Mouse (Mus musculus) myocyte (in vitro differentiated cells): ENCODE measurements around the gene Pim1. TPM values are rescaled to one million over a fixed set of nuclear protein-coding genes. Genes with fewer than 3 reads are reported as not detected.
"Not testable (repeated sequence)": the region's sequence is repeated elsewhere in the genome, so short reads cannot be mapped to it uniquely, and the experiment has no call there.

ENCODE experiments used
- H3K27me3 ChIP-seq: one replicate; pipeline ENCODE4 v1.6.1; 2011; ENCODE audit not compliant: control insufficient read depth, insufficient read depth, insufficient read length
- H3K36me3 ChIP-seq: one replicate; pipeline ENCODE4 v1.6.1; 2011; ENCODE audit not compliant: control insufficient read depth, insufficient read depth
- H3K4me2 ChIP-seq: one replicate; pipeline ENCODE4 v1.6.1; 2011; ENCODE audit warnings: low read depth, control low read depth
- H3K4me3 ChIP-seq: one replicate; pipeline ENCODE4 v1.5.1; 2011; ENCODE audit warnings: mild to moderate bottlenecking, control low read depth, moderate library complexity
- H3K79me2 ChIP-seq: one replicate; pipeline ENCODE4 v1.6.1; 2011; ENCODE audit not compliant: control insufficient read depth, insufficient read depth
- H3ac ChIP-seq: one replicate; pipeline ENCODE4 v1.6.1; 2011; ENCODE audit not compliant: control insufficient read depth, insufficient read length
- CEBPB ChIP-seq: IDR thresholded peaks from 2 replicates; pipeline ENCODE4 v1.6.1; 2011; ENCODE audit warnings: mild to moderate bottlenecking, moderate library complexity; ENCODE audit not compliant: poor library complexity, insufficient read depth, severe bottlenecking
- E2F4 ChIP-seq: IDR thresholded peaks from one replicate; pipeline ENCODE4 v1.6.1; 2011; ENCODE audit warnings: mild to moderate bottlenecking, control low read depth, moderate library complexity; ENCODE audit not compliant: insufficient read depth
- MAX ChIP-seq: IDR thresholded peaks from one replicate; pipeline ENCODE4 v1.6.1; 2011; ENCODE audit warnings: low read depth, mild to moderate bottlenecking, control low read depth
- MYOD1 ChIP-seq, 3 experiments: IDR thresholded peaks; one replicate each; pipeline ENCODE4 v1.6.1; 2011; ENCODE audit warnings: control low read depth in 2 of 3, low read depth in 2 of 3, mild to moderate bottlenecking in 2 of 3, moderate library complexity in 1 of 3; ENCODE audit not compliant: insufficient read length in 2 of 3, control insufficient read depth in 1 of 3
- MYOG ChIP-seq, 3 experiments: IDR thresholded peaks; one replicate each; pipeline ENCODE4 v1.6.1; 2011; ENCODE audit warnings: control low read depth in 2 of 3, low read depth in 2 of 3, mild to moderate bottlenecking in 2 of 3; ENCODE audit not compliant: insufficient read length in 2 of 3, control insufficient read depth in 1 of 3, insufficient read depth in 1 of 3
- POLR2A ChIP-seq: IDR thresholded peaks from one replicate; pipeline ENCODE4 v1.6.1; 2011; ENCODE audit warnings: low read depth, mild to moderate bottlenecking, control low read depth, moderate library complexity; ENCODE audit not compliant: insufficient read length
- POLR2AphosphoS2 ChIP-seq: IDR thresholded peaks from one replicate; pipeline ENCODE4 v1.6.1; 2011; ENCODE audit warnings: low read depth, control low read depth; ENCODE audit not compliant: insufficient read length
- REST ChIP-seq: IDR thresholded peaks from one replicate; pipeline ENCODE4 v1.6.1; 2011; ENCODE audit warnings: mild to moderate bottlenecking, control low read depth, moderate library complexity; ENCODE audit not compliant: insufficient read depth, insufficient read length
- SRF ChIP-seq: IDR thresholded peaks from one replicate; pipeline ENCODE4 v1.6.1; 2011; ENCODE audit warnings: low read depth; ENCODE audit not compliant: control insufficient read depth, insufficient read length
- TCF12 ChIP-seq: IDR thresholded peaks from one replicate; pipeline ENCODE4 v1.6.1; 2011; ENCODE audit warnings: mild to moderate bottlenecking, control low read depth; ENCODE audit not compliant: poor library complexity, insufficient read depth, severe bottlenecking
- TCF3 ChIP-seq: IDR thresholded peaks from one replicate; pipeline ENCODE4 v1.6.1; 2011; ENCODE audit warnings: low read depth, control low read depth; ENCODE audit not compliant: insufficient read length
- USF1 ChIP-seq: IDR thresholded peaks from one replicate; pipeline ENCODE4 v1.6.1; 2011; ENCODE audit warnings: low read depth, mild to moderate bottlenecking, control low read depth, moderate library complexity
- polyA plus RNA-seq: library from polyadenylated mRNA; unstranded; fragments of >200 nt; fragmentation: generic; extraction: Trizol; gene quantifications from one replicate; pipeline ENCODE4 v1.2.1, GENCODE M21; 2012; ENCODE audit warnings: missing spikeins

The Pim1 gene
- polyA plus RNA-seq, 1 experiment, result 16.3 TPM

DNA sequence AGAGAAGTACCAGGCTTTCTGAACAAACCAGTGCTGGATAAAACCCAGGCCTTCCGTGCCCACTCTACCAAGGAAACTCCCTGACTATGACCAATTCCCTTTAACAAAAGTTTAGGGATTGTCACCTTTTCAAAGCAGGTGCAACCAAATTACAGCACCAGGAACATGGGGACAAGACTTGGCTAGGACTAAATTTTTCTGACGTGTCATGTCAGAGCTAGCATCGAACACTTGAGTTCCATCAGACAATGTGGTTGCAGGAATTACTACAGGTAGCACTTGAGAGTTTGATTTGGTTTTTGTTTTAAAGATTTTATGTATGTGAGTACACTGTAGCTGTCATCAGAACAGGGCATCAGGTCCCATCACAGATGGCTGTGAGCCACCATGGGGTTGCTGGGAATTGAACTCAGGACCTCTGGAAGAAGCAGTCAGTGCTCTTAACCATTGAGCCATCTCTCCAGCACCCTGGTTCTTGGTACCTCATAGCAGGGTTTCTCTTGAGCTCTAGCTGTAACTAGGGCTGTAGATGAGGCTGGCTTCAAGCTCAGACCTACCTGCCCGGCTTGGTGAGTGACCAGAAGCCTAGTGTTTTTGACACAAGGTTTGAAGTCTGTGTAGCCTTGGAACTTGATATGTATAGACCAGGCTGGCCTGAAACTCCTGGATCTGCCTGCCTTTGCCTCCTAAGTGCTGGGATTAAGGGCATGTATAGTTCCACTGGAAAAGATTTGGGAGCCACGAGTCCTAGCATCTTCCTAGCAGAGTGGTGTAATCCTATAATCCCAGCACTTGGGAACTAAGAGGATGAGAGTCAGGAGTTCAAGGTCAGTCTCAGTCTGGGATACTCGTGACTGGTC, 5.9 kb downstream of the Pim1 start:
- Histone ChIP-seq H3K79me2 (no peaks in the 10 kb centered on the region), H3K4me3 (no peak overlapping the region)

DNA sequence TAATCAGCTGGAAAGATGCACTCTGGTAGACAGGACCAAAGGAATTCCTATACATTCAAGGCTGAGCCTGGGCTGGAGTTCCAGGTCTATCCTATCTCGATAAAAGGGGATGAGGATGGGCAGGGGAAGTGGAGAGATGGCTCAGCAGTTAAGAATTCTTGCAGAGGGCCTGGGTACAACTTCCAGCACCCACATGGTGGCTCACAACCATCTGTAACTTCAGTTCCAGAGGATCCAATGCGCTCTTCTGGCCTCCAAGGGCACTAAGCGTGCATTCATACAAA, 6.5 kb downstream of the Pim1 start:
- Histone ChIP-seq H3K4me3 (no peak overlapping the region), H3K4me2 (no peak overlapping the region), H3ac (no peak overlapping the region), H3K79me2 (no peaks in the 10 kb centered on the region), H3K27me3 (no peaks in the 10 kb centered on the region), H3K36me3 (peaks cover 8% of the 10 kb centered on the region)
- no peak for TF ChIP-seq SRF
- no peak for TF ChIP-seq CEBPB
- TF ChIP-seq MYOD1 (IDR thresholded peaks at IDR 0.05; ENCODE audit: control insufficient read depth in 1 of 3, insufficient read length in 2 of 3, low read depth in 2 of 3), result no peak
- no peak for TF ChIP-seq TCF12
- no peak for TF ChIP-seq MAX
- TF ChIP-seq POLR2A, result no peak
- no peak for TF ChIP-seq POLR2AphosphoS2
- no peak for TF ChIP-seq REST
- TF ChIP-seq USF1, result no peak
- TF ChIP-seq E2F4, result no peak
- no peak for TF ChIP-seq MYOG (IDR thresholded peaks at IDR 0.05; ENCODE audit: control insufficient read depth in 1 of 3, insufficient read depth in 1 of 3, insufficient read length in 2 of 3, low read depth in 2 of 3)
- TF ChIP-seq TCF3, result no peak

More for the DNA sequence above, 5.9 kb downstream of the Pim1 start:
- H3ac ChIP-seq, result no peak overlapping the region
- H3K27me3 ChIP-seq, result no peaks in the 10 kb centered on the region
- peaks cover 8% of the 10 kb centered on the region for H3K36me3 ChIP-seq
- no peak for TF ChIP-seq REST
- TF ChIP-seq MYOG (IDR thresholded peaks at IDR 0.05; ENCODE audit: control insufficient read depth in 1 of 3, insufficient read depth in 1 of 3, insufficient read length in 2 of 3, low read depth in 2 of 3), result no peak
- no peak for TF ChIP-seq TCF3
- peak; percentile 34 for TF ChIP-seq POLR2AphosphoS2
- TF ChIP-seq TCF12, result no peak
- no peak for TF ChIP-seq SRF
- TF ChIP-seq USF1, result no peak
- no peak for TF ChIP-seq POLR2A
- no peak overlapping the region for H3K4me2 ChIP-seq

- not testable (repeated sequence) for H3K4me2 ChIP-seq
These were observed 6.9 kb downstream of the Pim1 start for GRCm38 (mm10) chr17:29497481-29497880.

GRCm38 (mm10) chr17:29498028-29498427, 7.5 kb downstream of the Pim1 start:
- Histone ChIP-seq H3K4me3 (no peak overlapping the region), H3K27me3 (no peaks in the 10 kb centered on the region), H3K79me2 (no peaks in the 10 kb centered on the region), H3ac (no peak overlapping the region), H3K4me2 (no peak overlapping the region), H3K36me3 (peaks cover 8% of the 10 kb centered on the region)
- TF ChIP-seq REST, result no peak
- TF ChIP-seq MYOG (IDR thresholded peaks at IDR 0.05; ENCODE audit: control insufficient read depth in 1 of 3, insufficient read depth in 1 of 3, insufficient read length in 2 of 3, low read depth in 2 of 3), result no peak
- TF ChIP-seq CEBPB, result no peak
- no peak for TF ChIP-seq POLR2A
- TF ChIP-seq POLR2AphosphoS2, result no peak
- no peak for TF ChIP-seq SRF
- TF ChIP-seq E2F4, result no peak
- TF ChIP-seq USF1, result no peak
- no peak for TF ChIP-seq TCF3
- TF ChIP-seq MAX, result no peak
- TF ChIP-seq MYOD1 (IDR thresholded peaks at IDR 0.05; ENCODE audit: control insufficient read depth in 1 of 3, insufficient read length in 2 of 3, low read depth in 2 of 3), result no peak
- TF ChIP-seq TCF12, result no peak

More at GRCm38 (mm10) chr17:29497481-29497880, 6.9 kb downstream of the Pim1 start:
- H3K4me3 ChIP-seq, H3K79me2 ChIP-seq, H3K27me3 ChIP-seq, H3K36me3 ChIP-seq, H3ac ChIP-seq: not testable (repeated sequence)

DNA sequence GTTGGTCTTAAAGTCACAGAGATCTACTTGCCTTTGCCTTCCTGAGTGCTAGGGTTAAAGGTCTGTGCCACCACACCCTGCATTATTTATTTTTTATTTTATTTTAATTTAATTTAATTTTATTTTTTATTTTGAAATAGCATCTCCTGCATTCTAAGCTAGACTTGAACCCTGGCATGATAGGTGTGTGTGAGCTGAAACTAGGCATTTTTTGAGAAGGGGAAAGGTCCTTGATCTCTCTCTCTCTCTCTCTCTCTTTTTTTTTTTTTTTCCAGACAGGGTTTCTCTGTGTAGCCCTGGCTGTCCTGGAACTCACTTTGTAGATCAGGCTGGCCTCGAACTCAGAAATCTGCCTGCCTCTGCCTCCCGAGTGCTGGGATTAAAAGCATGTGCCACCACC, 8.4 kb downstream of the Pim1 start:
- not testable (repeated sequence) for H3K36me3 ChIP-seq, H3K27me3 ChIP-seq, H3K79me2 ChIP-seq, H3K4me2 ChIP-seq, H3ac ChIP-seq, H3K4me3 ChIP-seq
